Mouse (Mus musculus): ENCODE measurements around the gene Cacna1g.

Gene Cacna1g

DNA sequence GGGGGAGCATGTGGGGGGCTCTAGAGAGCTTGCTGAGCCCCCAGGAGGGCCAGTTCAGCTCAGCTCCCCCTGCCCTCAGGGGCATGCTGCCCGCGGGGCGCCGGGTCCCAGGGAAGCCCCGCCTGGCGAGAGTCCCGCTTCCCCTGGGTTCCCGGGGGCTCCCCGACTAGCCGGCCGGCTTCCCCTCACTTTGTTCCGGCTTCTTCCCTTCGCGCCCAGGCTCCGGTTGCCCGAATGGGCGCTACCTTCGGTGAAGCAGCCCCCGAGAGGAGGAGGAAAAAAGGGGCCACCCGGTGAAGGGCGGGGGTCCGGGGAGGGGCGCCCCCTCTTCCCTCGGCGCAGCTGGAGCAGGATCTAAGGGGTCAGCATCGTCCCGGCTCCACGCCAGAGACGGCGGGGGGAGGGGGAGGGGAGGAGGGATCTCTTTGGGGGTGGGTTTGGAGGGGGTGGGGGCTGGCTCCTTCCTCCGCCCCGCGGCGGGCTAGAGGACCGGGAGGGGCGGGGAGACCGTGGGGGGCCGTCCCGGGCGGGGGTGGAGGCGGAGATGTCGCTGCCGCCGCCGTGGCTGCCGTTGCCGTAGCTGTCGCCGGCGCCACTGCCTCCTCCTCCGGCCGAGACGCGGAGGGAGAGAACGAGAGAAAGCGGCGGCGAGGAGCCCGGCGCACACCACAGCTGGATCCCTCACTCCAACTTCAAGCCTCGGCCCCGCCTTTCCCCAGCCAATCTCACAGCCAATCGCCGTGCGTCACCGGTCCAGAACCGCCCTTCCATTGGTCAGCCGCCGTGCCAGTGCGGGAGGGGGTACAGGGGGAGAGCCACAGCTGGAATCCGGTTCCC, at the start of gene Cacna1g:
TSS of gene Cacna1g (minus strand) at position 492 of the 837 bp plus-strand sequence.
- peak; percentile 79 to 86 for DNase-seq (ENCODE audit: low spot score in 2 of 2)

GRCm38 (mm10) chr11:94521219-94521843, 47.3 kb upstream of the Cacna1g start, which contains the start of gene Mycbpap:
Gene Mycbpap, minus strand, starts transcription at chr11:94521742.
- peak; percentile 28 to 52 for DNase-seq (ENCODE audit: low spot score in 2 of 2)

GRCm38 (mm10) chr11:94513452-94513851, 39.5 kb upstream of the Cacna1g start:
- DNase-seq (ENCODE audit: low spot score in 2 of 2), result no peak

GRCm38 (mm10) chr11:94508976-94509375, 35.0 kb upstream of the Cacna1g start:
- no peak for DNase-seq (ENCODE audit: low spot score in 2 of 2)

- DNase-seq (ENCODE audit: low spot score in 2 of 2), result no peak
Measured at GRCm38 (mm10) chr11:94501482-94501881, 27.5 kb upstream of the Cacna1g start.

DNA sequence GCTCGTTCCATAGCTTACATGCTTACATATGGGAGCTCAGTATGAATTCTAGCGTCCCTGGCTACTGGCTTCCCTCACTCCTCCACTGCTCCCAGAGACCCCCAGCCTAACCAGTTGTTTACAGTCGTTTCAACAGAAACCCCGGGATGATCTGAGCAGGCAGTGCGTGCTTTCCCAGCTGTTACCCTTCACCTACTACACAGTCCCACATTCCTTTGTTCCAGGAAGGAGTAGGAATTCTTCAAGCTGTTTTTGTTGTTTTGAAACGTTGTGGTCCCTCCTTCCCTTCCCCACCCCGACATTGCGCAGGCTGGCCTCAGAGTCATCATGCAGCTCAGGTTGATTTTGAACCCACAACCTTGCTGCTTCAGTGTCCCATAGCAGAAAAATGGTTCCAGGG, 26.4 kb upstream of the Cacna1g start:
- DNase-seq (ENCODE audit: low spot score in 2 of 2), result no peak

GRCm38 (mm10) chr11:94499661-94500152, 25.7 kb upstream of the Cacna1g start, which contains the start of gene Epn3:
Gene Epn3, minus strand, starts transcription at chr11:94499974.
- DNase-seq (ENCODE audit: low spot score in 2 of 2), result no peak

DNA sequence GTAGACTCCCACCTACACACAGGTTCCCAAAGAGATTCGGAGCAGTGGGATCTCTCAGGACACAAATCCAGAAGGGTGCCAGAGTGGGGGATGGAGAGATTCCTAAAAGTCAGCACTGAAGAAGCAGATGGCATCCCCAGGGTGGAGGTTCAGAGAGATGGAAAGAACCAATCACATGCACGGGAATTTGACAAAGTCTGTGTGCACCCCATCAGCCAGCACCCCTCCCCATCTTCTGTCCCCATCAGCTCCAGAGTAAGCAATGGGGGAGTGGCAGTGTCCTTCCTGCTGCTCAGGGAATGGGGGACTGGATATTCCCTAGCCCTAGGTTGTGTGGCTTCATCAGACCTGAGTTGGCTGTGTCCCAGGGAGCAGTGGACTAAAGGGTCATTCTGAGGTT, 25.0 kb upstream of the Cacna1g start:
- no peak for DNase-seq (ENCODE audit: low spot score in 2 of 2)

- peak; percentile 38 to 44 for DNase-seq (ENCODE audit: low spot score in 2 of 2)
Measured at GRCm38 (mm10) chr11:94498093-94498996, 24.3 kb upstream of the Cacna1g start.

DNA sequence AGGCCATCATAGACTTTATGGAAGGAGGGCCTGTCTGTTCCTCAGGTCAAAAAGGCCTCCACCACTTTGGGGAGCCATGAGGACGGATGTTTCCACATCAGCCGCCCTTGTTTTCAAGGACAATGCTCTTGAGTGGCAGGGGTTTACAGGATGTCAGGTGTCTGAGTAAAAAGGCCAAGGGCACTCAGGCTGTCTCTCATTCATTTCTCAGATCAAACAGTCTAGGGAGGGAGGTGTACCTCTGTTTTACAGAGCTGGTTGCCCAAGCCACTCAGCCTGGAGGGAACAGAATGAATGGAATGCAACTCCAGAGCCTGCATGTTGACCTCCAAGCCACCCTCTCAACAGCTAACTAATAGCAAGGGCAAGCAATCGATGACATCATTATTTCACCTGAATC, 21.4 kb upstream of the Cacna1g start:
- DNase-seq (ENCODE audit: low spot score in 2 of 2), result no peak

GRCm38 (mm10) chr11:94491749-94492099, 17.7 kb upstream of the Cacna1g start:
- DNase-seq (ENCODE audit: low spot score in 2 of 2), result no peak

- no peak for DNase-seq (ENCODE audit: low spot score in 2 of 2)
Measured at GRCm38 (mm10) chr11:94491035-94491748, 17.2 kb upstream of the Cacna1g start.

GRCm38 (mm10) chr11:94489745-94490144, 15.7 kb upstream of the Cacna1g start:
- no peak for DNase-seq (ENCODE audit: low spot score in 2 of 2)

- no peak for DNase-seq (ENCODE audit: low spot score in 2 of 2)
Measured at GRCm38 (mm10) chr11:94488767-94489533, 15.0 kb upstream of the Cacna1g start.

- DNase-seq (ENCODE audit: low spot score in 2 of 2), result peak; percentile 78 to 86
Measured at GRCm38 (mm10) chr11:94486001-94486400, 12.0 kb upstream of the Cacna1g start, which contains the start of gene Spata20. Gene Spata20, minus strand, starts transcription at chr11:94486179.

GRCm38 (mm10) chr11:94485223-94485622, 11.2 kb upstream of the Cacna1g start:
- no peak for DNase-seq (ENCODE audit: low spot score in 2 of 2)

DNA sequence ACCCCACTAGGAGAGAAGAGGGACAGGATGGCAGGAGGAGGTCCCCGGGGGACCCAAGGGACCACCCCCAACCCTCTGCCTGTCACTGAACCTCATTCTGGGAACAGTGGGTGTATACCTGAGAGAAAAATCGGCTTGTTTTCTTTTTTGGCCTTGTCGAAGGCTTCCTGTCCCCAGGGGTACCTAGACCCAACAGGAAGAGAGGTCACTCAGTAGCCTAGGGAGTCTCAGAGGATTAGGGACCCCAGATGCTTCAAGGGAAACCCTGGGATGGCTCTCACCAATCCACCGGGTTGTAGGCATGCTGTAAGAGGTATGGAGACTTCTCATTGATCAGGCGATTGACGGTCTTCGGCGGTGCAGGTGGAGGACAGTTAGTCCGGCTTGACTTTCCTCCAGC, 10.6 kb upstream of the Cacna1g start:
- DNase-seq (ENCODE audit: low spot score in 2 of 2), result no peak

DNA sequence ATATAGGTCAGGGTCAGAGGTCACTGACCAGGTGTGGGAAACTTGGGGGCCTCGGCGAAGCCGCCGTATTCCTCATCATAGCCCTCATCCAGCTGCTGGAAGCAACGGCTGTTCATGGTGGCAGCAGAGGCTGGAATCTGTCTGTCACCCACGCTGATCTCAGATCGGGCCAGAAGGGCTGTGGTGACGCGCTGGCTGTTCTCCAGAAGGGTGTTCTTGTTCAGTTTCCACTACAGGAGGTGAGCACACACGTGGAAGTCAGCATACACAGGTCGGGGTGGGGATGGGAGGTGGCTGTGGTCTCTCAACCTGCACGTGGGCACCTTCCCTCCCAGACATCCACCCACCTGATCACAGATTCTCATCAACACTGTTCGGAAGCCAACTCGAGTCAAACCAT, 9.9 kb upstream of the Cacna1g start:
- no peak for DNase-seq (ENCODE audit: low spot score in 2 of 2)

- no peak for DNase-seq (ENCODE audit: low spot score in 2 of 2)
Measured at GRCm38 (mm10) chr11:94483436-94483835, 9.4 kb upstream of the Cacna1g start.

- no peak for DNase-seq (ENCODE audit: low spot score in 2 of 2)
Measured at GRCm38 (mm10) chr11:94482738-94483137, 8.7 kb upstream of the Cacna1g start.
